Mouse (Mus musculus): ENCODE data around the gene Gm20509. TPM values are rescaled to one million over a fixed set of nuclear protein-coding genes. Genes with fewer than 3 reads are reported as not detected.
"Not testable (repeated sequence)": the region's sequence is repeated elsewhere in the genome, so short reads cannot be mapped to it uniquely, and the experiment has no call there.

The Gm20509 gene
- total RNA-seq, 2 experiments from 2014 or later, result not detected

GRCm38 (mm10) chr9:73097898-73098297 is 4.4 kb upstream of the Gm20509 start:
- no peak for DNase-seq (ENCODE audit: low spot score)

- no peak for DNase-seq (ENCODE audit: low spot score)
These were observed 734 bp upstream of the Gm20509 start, which contains the start of gene Khdc3 for GRCm38 (mm10) chr9:73101536-73101935. Gene Khdc3 (plus strand): TSS chr9:73101836.

- peak; percentile 28 for DNase-seq (ENCODE audit: low spot score)
These were observed 1.0 kb downstream of the Gm20509 start for GRCm38 (mm10) chr9:73103159-73103879.

DNA sequence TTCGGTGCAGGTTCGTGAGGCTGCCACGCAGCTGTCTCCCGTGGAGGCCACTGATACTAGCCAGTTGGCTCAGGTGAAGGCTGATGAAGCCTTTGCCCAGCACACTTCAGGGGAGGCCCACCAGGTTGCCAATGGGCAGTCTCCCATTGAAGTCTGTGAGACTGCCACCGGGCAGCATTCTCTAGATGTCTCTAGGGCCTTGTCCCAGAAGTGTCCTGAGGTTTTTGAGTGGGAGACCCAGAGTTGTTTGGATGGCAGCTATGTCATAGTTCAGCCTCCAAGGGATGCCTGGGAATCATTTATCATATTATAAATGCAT is 1.6 kb downstream of the Gm20509 start:
- no peak for DNase-seq (ENCODE audit: low spot score)

- DNase-seq (ENCODE audit: low spot score), result no peak
These were observed 2.9 kb downstream of the Gm20509 start for GRCm38 (mm10) chr9:73105141-73105540.

GRCm38 (mm10) chr9:73105771-73106170 is 3.5 kb downstream of the Gm20509 start:
- DNase-seq (ENCODE audit: low spot score), result no peak

GRCm38 (mm10) chr9:73112919-73113906 is 10.9 kb downstream of the Gm20509 start, which contains the start of gene Rsl24d1:
Gene Rsl24d1 (plus strand): TSS chr9:73113426.
- DNase-seq (ENCODE audit: low spot score), result peak; percentile 82

GRCm38 (mm10) chr9:73116704-73117103 is 14.4 kb downstream of the Gm20509 start:
- DNase-seq (ENCODE audit: low spot score), result not testable (repeated sequence)

GRCm38 (mm10) chr9:73118012-73118411 is 15.7 kb downstream of the Gm20509 start:
- DNase-seq (ENCODE audit: low spot score), result no peak

DNA sequence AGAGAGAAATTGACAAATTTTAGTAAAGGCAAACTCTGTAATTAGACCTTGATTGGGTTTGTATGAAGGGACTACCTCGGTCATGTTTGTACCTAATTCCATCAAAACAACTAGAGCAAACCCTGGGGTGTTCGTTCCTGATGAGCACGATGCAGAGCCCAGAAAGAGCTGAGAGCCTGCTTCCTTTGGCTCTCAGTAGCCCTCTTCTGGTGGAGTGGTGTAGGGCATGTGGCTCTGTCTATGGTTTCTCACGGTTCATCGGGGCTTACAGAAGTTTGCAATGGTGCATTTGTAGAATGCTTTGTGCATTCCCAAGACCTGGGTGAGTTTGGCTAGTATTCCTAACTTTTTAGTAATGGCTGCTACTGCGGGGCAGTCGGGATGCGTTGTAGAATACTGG is 19.5 kb downstream of the Gm20509 start:
- DNase-seq (ENCODE audit: low spot score), result no peak

DNA sequence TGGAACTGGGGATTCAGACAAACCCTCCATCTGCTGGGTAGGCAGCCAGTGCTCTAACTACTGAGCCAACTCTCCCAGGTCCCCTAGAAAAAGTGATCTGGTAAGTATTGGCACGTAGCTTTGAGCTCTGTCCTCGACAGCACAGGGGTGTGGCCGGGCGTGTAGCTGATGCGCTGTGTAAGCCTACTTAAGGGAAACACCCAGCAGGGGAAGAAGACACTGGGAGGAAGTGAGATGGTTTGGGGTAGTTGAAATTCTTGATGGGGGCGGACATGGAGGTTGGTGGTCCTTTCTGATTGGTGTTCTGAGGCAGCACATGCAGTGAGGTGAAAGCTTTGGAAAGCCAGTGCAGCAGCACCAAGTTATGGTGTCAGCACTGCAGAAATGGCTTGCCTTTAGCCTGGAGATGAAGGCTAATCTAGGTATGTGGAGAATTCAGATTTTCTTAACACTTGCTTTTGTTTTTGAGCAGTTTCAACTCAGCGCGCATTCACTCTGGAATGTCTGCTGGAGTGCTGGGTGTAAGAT is 22.8 kb downstream of the Gm20509 start:
- DNase-seq (ENCODE audit: low spot score), result no peak

GRCm38 (mm10) chr9:73127457-73127856 is 25.2 kb downstream of the Gm20509 start:
- DNase-seq (ENCODE audit: low spot score), result no peak

DNA sequence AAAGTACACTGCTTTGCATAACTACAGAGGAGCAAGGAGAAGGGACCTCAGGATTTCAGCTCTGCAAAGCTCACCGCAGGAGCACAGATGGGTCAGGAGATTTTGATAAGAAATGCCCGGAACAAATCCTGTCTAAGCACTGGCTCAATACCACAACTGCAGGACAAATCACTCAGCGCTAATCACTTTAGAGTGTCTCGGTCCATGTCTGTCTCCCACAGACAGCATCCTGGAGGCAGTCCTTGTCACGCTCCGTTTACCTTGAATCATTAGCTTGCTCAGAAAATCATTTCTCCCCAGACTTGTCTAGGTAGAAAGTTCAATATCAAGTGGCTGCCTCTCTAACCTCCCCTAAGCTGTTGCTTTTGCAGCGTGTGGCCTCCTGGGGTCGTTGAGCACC is 27.6 kb downstream of the Gm20509 start:
- DNase-seq (ENCODE audit: low spot score), result no peak

- no peak for DNase-seq (ENCODE audit: low spot score)
These were observed 28.3 kb downstream of the Gm20509 start for GRCm38 (mm10) chr9:73130529-73130928.

DNA sequence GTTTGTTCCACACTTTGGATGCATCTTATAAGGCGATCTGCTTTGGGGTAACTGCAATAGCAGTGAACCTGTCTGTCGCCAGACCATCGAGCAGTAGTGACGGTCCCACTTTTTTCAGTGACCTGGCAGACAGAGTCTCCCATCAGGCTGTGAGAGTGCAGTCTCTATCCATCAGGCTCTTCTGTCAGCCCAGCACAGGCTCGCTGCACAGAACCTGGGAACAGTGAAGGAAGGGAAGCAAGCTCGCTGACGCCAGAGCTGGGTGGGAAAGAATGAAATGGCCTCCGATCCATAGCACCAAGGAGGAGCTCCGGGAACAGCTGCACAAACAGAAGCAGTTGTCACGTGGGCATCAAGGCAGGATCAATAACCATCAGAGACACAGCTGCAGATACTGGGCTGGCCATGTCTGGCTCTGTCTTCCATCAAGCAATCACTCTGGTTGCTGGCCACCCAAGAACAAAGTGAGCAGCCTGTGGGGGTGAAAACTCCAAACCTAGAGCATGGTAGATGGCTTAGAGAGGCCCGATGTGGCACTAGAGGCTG is 35.1 kb downstream of the Gm20509 start:
- no peak for DNase-seq (ENCODE audit: low spot score)

- no peak for DNase-seq (ENCODE audit: low spot score)
These were observed 52.1 kb downstream of the Gm20509 start for GRCm38 (mm10) chr9:73154347-73154746.

DNA sequence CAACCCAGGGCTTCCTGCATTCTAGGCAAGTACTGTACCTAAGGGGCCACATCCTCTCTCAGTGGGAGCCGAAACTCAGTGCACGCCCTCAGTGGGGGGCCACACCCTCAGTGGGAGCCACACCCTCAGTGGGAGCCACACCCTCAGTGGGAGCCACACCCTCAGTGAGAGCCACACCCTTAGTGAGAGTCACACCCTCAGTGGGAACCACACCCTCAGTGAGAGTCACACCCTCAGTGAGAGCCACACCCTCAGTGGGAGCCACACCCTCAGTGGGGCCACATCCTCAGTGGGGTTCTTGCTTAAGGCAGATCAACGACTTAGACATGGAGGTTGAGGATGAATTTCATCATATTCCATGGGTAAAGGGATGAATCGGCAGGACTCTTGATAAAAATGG is 55.7 kb downstream of the Gm20509 start:
- DNase-seq (ENCODE audit: low spot score), result no peak

- no peak for DNase-seq (ENCODE audit: low spot score)
These were observed 57.0 kb downstream of the Gm20509 start for GRCm38 (mm10) chr9:73159265-73159664.

DNA sequence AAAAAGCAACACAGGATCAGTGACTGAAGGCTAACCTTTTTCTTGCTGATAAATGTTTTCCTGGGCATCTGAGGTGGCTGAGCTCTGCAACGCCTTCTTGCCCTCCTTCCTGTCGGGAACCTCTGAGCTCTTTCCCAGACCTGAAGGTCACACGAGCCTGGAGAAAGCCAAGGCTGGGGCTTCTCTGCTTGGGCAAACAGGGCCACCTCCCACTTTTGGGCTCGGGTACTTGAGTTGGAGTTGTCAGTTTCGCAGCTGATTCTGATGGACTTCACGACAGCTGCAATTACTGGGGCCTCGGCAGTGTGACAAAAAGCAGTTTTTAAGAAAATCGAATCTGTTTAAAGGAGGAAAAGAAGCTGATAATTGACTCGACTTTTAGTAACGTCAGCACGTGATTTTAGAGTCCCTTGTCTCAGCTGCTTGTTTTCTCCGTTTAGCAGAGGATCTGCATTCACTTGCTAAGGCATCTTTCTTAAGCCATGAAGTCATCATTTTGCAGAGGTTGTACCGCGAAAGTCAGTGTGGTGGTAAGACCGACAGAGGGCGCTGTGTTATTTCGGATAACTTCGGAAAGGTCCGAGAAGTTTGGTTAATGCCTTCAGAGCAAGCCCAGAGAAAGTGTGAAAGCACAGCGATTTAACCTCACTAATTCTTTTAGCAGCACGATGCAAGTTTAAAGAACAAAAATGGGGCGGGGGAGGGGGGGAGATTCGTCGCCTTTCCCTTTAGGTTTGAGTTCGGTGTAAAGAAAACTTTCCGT is 60.5 kb downstream of the Gm20509 start:
- DNase-seq (ENCODE audit: low spot score), result peak; percentile 67

- DNase-seq (ENCODE audit: low spot score), result no peak
These were observed 63.4 kb downstream of the Gm20509 start for GRCm38 (mm10) chr9:73165631-73166030.
